8 mouse cellular contexts compared by ENCODE assay signal in the genomic region with DNA sequence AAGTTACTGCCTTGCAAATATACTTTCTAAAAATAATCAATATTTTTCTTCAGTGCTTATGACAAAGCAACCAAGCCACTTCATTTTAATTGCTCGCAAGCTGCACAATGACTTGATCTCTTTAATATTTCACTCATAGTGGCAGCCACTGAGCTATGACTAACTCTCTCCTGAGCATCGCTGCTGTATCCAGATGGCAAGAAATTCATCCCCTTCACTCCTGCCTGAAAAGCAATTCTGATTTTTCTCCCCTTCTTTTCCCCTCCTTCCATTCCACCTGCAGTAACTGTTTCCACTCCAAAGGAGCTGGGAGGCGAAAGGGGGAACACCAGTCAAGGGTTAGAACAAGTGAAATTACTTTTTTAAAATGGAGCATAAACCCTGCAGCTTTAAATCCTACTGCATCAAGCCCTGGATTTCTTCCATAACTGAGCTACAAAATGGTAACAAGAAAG. TPM values are rescaled to one million over a fixed set of nuclear protein-coding genes. Genes with fewer than 3 reads are reported as not detected.
A peak's percentile ranks its signal among the peaks of the same experiment; 100 is the strongest.
DNase-seq lines count a peak whose midpoint lies in the region; ATAC-seq and TF ChIP-seq lines count a peak whose summit lies in the region.

No protein-coding gene starts in this region.

- no peak for TF ChIP-seq EP300 in lung, postnatal 0 days (IDR thresholded peaks at IDR 0.05)

- H3K4me3 ChIP-seq in lung, postnatal 0 days (ENCODE audit: low read depth, low read length), result peak overlapping the region; percentile 61
- H3K4me3 ChIP-seq in intestine, postnatal 0 days (ENCODE audit: low read depth, low read length), result peak overlapping the region; percentile 64
- peak overlapping the region; percentile 50; the same call in 1 of the 2 replicates for H3K4me3 ChIP-seq in stomach, embryonic 14.5 days (ENCODE audit: low read depth, low read length)
- H3K4me3 ChIP-seq in thymus, adult 2 months (ENCODE audit: control insufficient read depth, insufficient read depth, low read length), result no peak overlapping the region

- H3K9ac ChIP-seq in lung, postnatal 0 days (replicated peaks; ENCODE audit: low read depth), result peak overlapping the region; percentile 65; the same call in 1 of the 2 replicates
- peak overlapping the region; percentile 66; the same call in 1 of the 2 replicates for H3K9ac ChIP-seq in intestine, postnatal 0 days (ENCODE audit: low read depth, low read length)
- no peak overlapping the region for H3K9ac ChIP-seq in stomach, embryonic 14.5 days (replicated peaks; ENCODE audit: low read depth, low read length)

- H3K9me3 ChIP-seq in lung, postnatal 0 days (ENCODE audit: low read length), result no peaks in the 10 kb centered on the region
- H3K9me3 ChIP-seq in intestine, postnatal 0 days (ENCODE audit: control insufficient read depth), result no peaks in the 10 kb centered on the region
- H3K9me3 ChIP-seq in stomach, embryonic 14.5 days (ENCODE audit: control insufficient read depth, low read depth, low read length), result no peaks in the 10 kb centered on the region

- no peak for TF ChIP-seq POLR2A in thymus, adult 2 months (IDR thresholded peaks at IDR 0.05; ENCODE audit: control insufficient read depth, extremely low read depth, insufficient read depth, low read length, poor library complexity)

- H3K4me1 ChIP-seq in lung, postnatal 0 days (ENCODE audit: insufficient read depth, low read depth, low read length), result peaks cover 10% of the 10 kb centered on the region; the same call in 1 of the 2 replicates
- peaks cover 14% of the 10 kb centered on the region for H3K4me1 ChIP-seq in intestine, postnatal 0 days (replicated peaks; ENCODE audit: control insufficient read depth, insufficient read depth, low read length)
- H3K4me1 ChIP-seq in stomach, embryonic 14.5 days (ENCODE audit: control insufficient read depth, insufficient read depth, low read length), result no peaks in the 10 kb centered on the region
- peaks cover 9% of the 10 kb centered on the region; the same call in 1 of the 2 replicates for H3K4me1 ChIP-seq in thymus, adult 2 months (replicated peaks; ENCODE audit: control insufficient read depth, insufficient read depth, low read length)

- no peak for ATAC-seq in lung, postnatal 0 days
- ATAC-seq in intestine, postnatal 0 days, result no peak
- ATAC-seq in stomach, embryonic 14.5 days (ENCODE audit: insufficient number of reproducible peaks, insufficient read depth, low FRiP score, low read depth), result no peak

- TF ChIP-seq CTCF in lung, postnatal 0 days (IDR thresholded peaks at IDR 0.05), result no peak
- TF ChIP-seq CTCF in intestine, postnatal 0 days (IDR thresholded peaks at IDR 0.05; ENCODE audit: low read depth), result no peak
- TF ChIP-seq CTCF in thymus, adult 2 months (IDR thresholded peaks at IDR 0.05; ENCODE audit: borderline replicate concordance, control insufficient read depth, extremely low read depth, insufficient read depth, low read length, poor library complexity), result no peak

- H3K27ac ChIP-seq in lung, postnatal 0 days (ENCODE audit: low read length), result no peak overlapping the region
- H3K27ac ChIP-seq in intestine, postnatal 0 days (ENCODE audit: low read depth, low read length), result peak overlapping the region; percentile 79
- no peak overlapping the region for H3K27ac ChIP-seq in stomach, embryonic 14.5 days (ENCODE audit: low read length)
- H3K27ac ChIP-seq in thymus, adult 2 months (ENCODE audit: control insufficient read depth, insufficient read depth, low read length), result no peak overlapping the region

- H3K4me2 ChIP-seq in lung, postnatal 0 days (replicated peaks; ENCODE audit: low read depth, low read length), result peak overlapping the region; percentile 93
- peak overlapping the region; percentile 89 for H3K4me2 ChIP-seq in intestine, postnatal 0 days (replicated peaks; ENCODE audit: low read depth)
- peak overlapping the region; percentile 96 for H3K4me2 ChIP-seq in stomach, embryonic 14.5 days (replicated peaks; ENCODE audit: low read depth, low read length)

- peak; percentile 42 to 53 for DNase-seq in frontal cortex, postnatal 36 days (ENCODE audit: low spot score in 2 of 2)
- DNase-seq in frontal cortex, postnatal 10 days (ENCODE audit: low spot score in 2 of 2), result no peak
- DNase-seq in lung, postnatal 0 days (ENCODE audit: low spot score), result no peak
- no peak for DNase-seq in lung, postnatal 4 days
- DNase-seq in frontal cortex, postnatal 14 days (ENCODE audit: low spot score in 2 of 2), result no peak
- no peak for DNase-seq in thymus, adult 2 months

- 62% methylated on average over 3 of the region's 3 CpGs for WGBS in lung, postnatal 0 days
- 50% methylated on average over 3 of the region's 3 CpGs for WGBS in intestine, postnatal 0 days
- 73% methylated on average over 3 of the region's 3 CpGs for WGBS in stomach, embryonic 14.5 days
- WGBS in thymus, adult 2 months, result 77% methylated on average over 3 of the region's 3 CpGs

- H3K36me3 ChIP-seq in lung, postnatal 0 days (ENCODE audit: insufficient read depth, low read length), result no peaks in the 10 kb centered on the region
- H3K36me3 ChIP-seq in intestine, postnatal 0 days (ENCODE audit: control insufficient read depth, insufficient read depth), result no peaks in the 10 kb centered on the region
- no peaks in the 10 kb centered on the region for H3K36me3 ChIP-seq in stomach, embryonic 14.5 days (ENCODE audit: control insufficient read depth, insufficient read depth, low read length)
- no peaks in the 10 kb centered on the region for H3K36me3 ChIP-seq in thymus, adult 2 months (ENCODE audit: control insufficient read depth, insufficient read depth, low read length)

- no peaks in the 10 kb centered on the region; the same call in 1 of the 2 replicates for H3K27me3 ChIP-seq in lung, postnatal 0 days (replicated peaks; ENCODE audit: insufficient read depth, low read length)
- no peaks in the 10 kb centered on the region for H3K27me3 ChIP-seq in intestine, postnatal 0 days (replicated peaks; ENCODE audit: control insufficient read depth, insufficient read depth, low read length)
- H3K27me3 ChIP-seq in stomach, embryonic 14.5 days (ENCODE audit: control insufficient read depth, insufficient read depth, low read length), result no peaks in the 10 kb centered on the region
- peaks cover 20% of the 10 kb centered on the region for H3K27me3 ChIP-seq in thymus, adult 2 months (ENCODE audit: control insufficient read depth, insufficient read depth, low read length)

RNA-seq across cellular contexts. Expression of a gene that starts 0.8 kb away (rescaled TPM):
- 50.1 and 50.7 TPM in 2 replicates for polyA plus RNA-seq in lung, postnatal 0 days (2015; fragmentation: Nextera tagmentation; extraction: Ambion mirVana)
- polyA plus RNA-seq in intestine, postnatal 0 days (2015; fragmentation: Nextera tagmentation; extraction: Ambion mirVana), result 24.4 and 28.7 TPM in 2 replicates
- polyA plus RNA-seq in stomach, embryonic 14.5 days (2014; fragmentation: Nextera tagmentation; extraction: Ambion mirVana), result 36.9 and 43.7 TPM in 2 replicates
- 216 and 231 TPM in 2 replicates for polyA plus RNA-seq in thymus, adult 2 months (2012; rRNA removed)

RNA-seq across cellular contexts. Expression of a gene that starts 46.6 kb away (rescaled TPM):
- 14.7 and 14.9 TPM in 2 replicates for polyA plus RNA-seq in lung, postnatal 0 days (2015; fragmentation: Nextera tagmentation; extraction: Ambion mirVana)
- polyA plus RNA-seq in intestine, postnatal 0 days (2015; fragmentation: Nextera tagmentation; extraction: Ambion mirVana), result 13.9 and 14.9 TPM in 2 replicates
- polyA plus RNA-seq in stomach, embryonic 14.5 days (2014; fragmentation: Nextera tagmentation; extraction: Ambion mirVana), result 16.6 and 20.4 TPM in 2 replicates
- 26.1 and 28.3 TPM in 2 replicates for polyA plus RNA-seq in thymus, adult 2 months (2012; rRNA removed)

Comparison
In these comparisons a context has a peak if more than half of its experiments do, and no peak if none do; other contexts are left out.
1. DNase-seq: peak in frontal cortex, postnatal 36 days (2 of 2); none in frontal cortex, postnatal 10 days (0 of 2), lung, postnatal 0 days (single experiment), lung, postnatal 4 days (0 of 2), frontal cortex, postnatal 14 days (0 of 2) and thymus, adult 2 months (single experiment).
2. Peak in every context shown above with its lines, with median percentiles within 50 percentile points of each other: H3K4me2 ChIP-seq.